Comparison of ENCODE assay signal across 17 mouse cellular contexts in the genomic region with DNA sequence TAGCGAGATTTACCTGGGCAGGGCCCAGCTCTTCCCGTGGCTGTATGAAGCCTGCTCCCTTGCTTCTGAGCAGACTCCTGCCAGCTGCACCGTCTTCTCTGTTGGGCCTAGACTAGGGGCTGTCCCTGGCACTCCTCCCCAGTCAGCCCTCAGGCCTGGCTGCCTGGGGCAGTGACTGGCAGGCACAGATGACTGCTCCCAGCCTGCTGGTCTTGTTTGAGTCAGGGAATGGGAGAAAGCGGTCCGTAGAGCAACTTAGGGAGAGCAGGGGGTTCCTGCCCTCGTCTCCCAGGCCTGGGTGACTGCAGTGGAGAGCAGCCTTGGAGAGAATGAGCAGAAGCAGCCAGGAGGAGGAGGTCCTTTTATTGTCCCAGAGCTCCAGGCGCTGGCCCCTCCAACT. TPM values are rescaled to one million over a fixed set of nuclear protein-coding genes. Genes with fewer than 3 reads are reported as not detected.
A peak's percentile ranks its signal among the peaks of the same experiment; 100 is the strongest.
DNase-seq lines count a peak whose midpoint lies in the region; ATAC-seq and TF ChIP-seq lines count a peak whose summit lies in the region.
"Had no signal": no experiment of that assay in that cellular context is flagged by ENCODE, and none has a peak within 500 bp of the region (broad histone marks: within the 10 kb centered on the region; RNA-seq: fewer than 3 reads in every experiment).

No protein-coding gene starts in this region.

- ATAC-seq in heart, embryonic 14.5 days (ENCODE audit: insufficient number of reproducible peaks, insufficient read depth, low FRiP score, low read depth), result no peak
- no peak for ATAC-seq in heart, embryonic 12.5 days (ENCODE audit: insufficient number of reproducible peaks, low FRiP score)
- no peak for ATAC-seq in liver, embryonic 11.5 days (replicated peaks; ENCODE audit: low FRiP score)
- ATAC-seq: forebrain, postnatal 0 days; intestine, embryonic 16.5 days; Patski had no signal

- no peak for TF ChIP-seq POLR2A in liver, adult 2 months (IDR thresholded peaks at IDR 0.05; ENCODE audit: extremely low read depth, insufficient read depth, low read length)

- H3K4me1 ChIP-seq in heart, embryonic 14.5 days (ENCODE audit: control insufficient read depth in 2 of 2, insufficient read depth in 2 of 2, low read length in 2 of 2), result peaks cover 8 to 10% of the 10 kb centered on the region in 2 experiments; a peak in 2 of 4 replicates
- peaks cover 8% of the 10 kb centered on the region for H3K4me1 ChIP-seq in heart, embryonic 12.5 days (replicated peaks)
- H3K4me1 ChIP-seq in liver, adult 2 months (ENCODE audit: control insufficient read depth, insufficient read depth, low read length), result peaks cover 13% of the 10 kb centered on the region
- peaks cover 5% of the 10 kb centered on the region for H3K4me1 ChIP-seq in liver, embryonic 11.5 days (replicated peaks; ENCODE audit: control insufficient read depth, insufficient read depth, low read length)

- peak overlapping the region in 1 of 2 experiments; percentile 62; a peak in 2 of 4 replicates for H3K27ac ChIP-seq in heart, embryonic 14.5 days (replicated peaks in 1 of 2; ENCODE audit: control insufficient read depth in 1 of 2, insufficient read depth in 1 of 2, low read depth in 2 of 2, low read length in 2 of 2)
- H3K27ac ChIP-seq in heart, embryonic 12.5 days (ENCODE audit: poor library complexity, severe bottlenecking), result no peak overlapping the region
- H3K27ac ChIP-seq in liver, adult 2 months (replicated peaks; ENCODE audit: insufficient read depth, low read depth, low read length), result peak overlapping the region; percentile 37
- H3K27ac ChIP-seq in liver, embryonic 11.5 days (ENCODE audit: low read depth, low read length), result no peak overlapping the region
- H3K27ac ChIP-seq: hindbrain, embryonic 10.5 days; liver, embryonic 14.5 days had no signal

- TF ChIP-seq CTCF in liver, adult 2 months (IDR thresholded peaks at IDR 0.05; ENCODE audit: low read depth, low read length), result no peak

- DNase-seq in liver, adult 2 months (ENCODE audit: extremely low read depth, low read depth, low spot score), result no peak
- DNase-seq in liver, embryonic 11.5 days (ENCODE audit: low spot score), result no peak
- DNase-seq in kidney, postnatal 14 days, result peak; percentile 24
- DNase-seq in skeletal muscle tissue, adult 2 months (ENCODE audit: low read depth, low spot score), result peak; percentile 50
- DNase-seq in adrenal gland, postnatal 36 days, result no peak
- DNase-seq: forebrain, postnatal 0 days; layer of hippocampus, postnatal 36 days; retina, postnatal 1 day had no signal

- H3K4me2 ChIP-seq in heart, embryonic 14.5 days (ENCODE audit: low read length), result no peak overlapping the region
- H3K4me2 ChIP-seq in heart, embryonic 12.5 days, result no peak overlapping the region
- H3K4me2 ChIP-seq in liver, embryonic 11.5 days, result no peak overlapping the region

- 0 out of 2 replicates have a peak overlapping the region, but pooled peaks have one; percentile 38 for H3K9ac ChIP-seq in heart, embryonic 14.5 days (ENCODE audit: low read length)
- no peak overlapping the region for H3K9ac ChIP-seq in heart, embryonic 12.5 days
- peak overlapping the region; percentile 15; the same call in 1 of the 2 replicates for H3K9ac ChIP-seq in liver, adult 2 months (ENCODE audit: low read depth, low read length)
- H3K9ac ChIP-seq in liver, embryonic 11.5 days (ENCODE audit: low read depth, low read length), result no peak overlapping the region
- H3K9ac ChIP-seq: forebrain, postnatal 0 days; liver, embryonic 14.5 days had no signal

- peaks cover 79% of the 10 kb centered on the region for H3K36me3 ChIP-seq in heart, embryonic 14.5 days (ENCODE audit: control insufficient read depth, insufficient read depth, low read length)
- peaks cover 77% of the 10 kb centered on the region for H3K36me3 ChIP-seq in heart, embryonic 12.5 days
- H3K36me3 ChIP-seq in liver, adult 2 months (ENCODE audit: control insufficient read depth, insufficient read depth, low read length), result peaks cover 17% of the 10 kb centered on the region; the same call in 1 of the 2 replicates
- H3K36me3 ChIP-seq in liver, embryonic 11.5 days (ENCODE audit: control insufficient read depth, insufficient read depth, low read length), result peaks cover 31% of the 10 kb centered on the region

- 81% methylated on average over 7 of the region's 7 CpGs for WGBS in heart, embryonic 14.5 days
- 89% methylated on average over 7 of the region's 7 CpGs for WGBS in heart, embryonic 12.5 days
- 64% methylated on average over 7 of the region's 7 CpGs for WGBS in liver, adult 2 months
- 84% methylated on average over 7 of the region's 7 CpGs for WGBS in liver, embryonic 11.5 days

- no peak overlapping the region for H3K4me3 ChIP-seq in heart, embryonic 14.5 days (ENCODE audit: control insufficient read depth in 1 of 2, insufficient read depth in 1 of 2, low read depth in 1 of 2, low read length in 2 of 2)
- no peak overlapping the region for H3K4me3 ChIP-seq in heart, embryonic 12.5 days
- no peak overlapping the region for H3K4me3 ChIP-seq in liver, adult 2 months (ENCODE audit: insufficient read depth, low read depth, low read length)
- H3K4me3 ChIP-seq in liver, embryonic 11.5 days (ENCODE audit: low read depth, low read length), result no peak overlapping the region
- H3K4me3 ChIP-seq: hindbrain, embryonic 10.5 days had no signal

- no peaks in the 10 kb centered on the region for H3K27me3 ChIP-seq in heart, embryonic 14.5 days (ENCODE audit: control insufficient read depth, insufficient read depth, low read length)
- no peaks in the 10 kb centered on the region for H3K27me3 ChIP-seq in heart, embryonic 12.5 days (replicated peaks)
- H3K27me3 ChIP-seq in liver, adult 2 months (ENCODE audit: control insufficient read depth, insufficient read depth, low read length), result no peaks in the 10 kb centered on the region
- no peaks in the 10 kb centered on the region for H3K27me3 ChIP-seq in liver, embryonic 11.5 days (replicated peaks; ENCODE audit: control insufficient read depth, insufficient read depth, low read length)
- H3K27me3 ChIP-seq: CH12.LX, Patski had no signal

- H3K9me3 ChIP-seq in heart, embryonic 14.5 days (ENCODE audit: control insufficient read depth, low read length), result no peaks in the 10 kb centered on the region
- H3K9me3 ChIP-seq in heart, embryonic 12.5 days (replicated peaks), result no peaks in the 10 kb centered on the region
- no peaks in the 10 kb centered on the region for H3K9me3 ChIP-seq in liver, embryonic 11.5 days (ENCODE audit: control insufficient read depth, low read length)
- H3K9me3 ChIP-seq: hindbrain, embryonic 10.5 days had no signal

- no peaks in the 10 kb centered on the region for H3K79me2 ChIP-seq in liver, adult 2 months (ENCODE audit: control insufficient read depth, insufficient read depth, low read length)

RNA-seq across cellular contexts. Expression of gene Mthfr, which starts 17.4 kb away (rescaled TPM):
- 8.7 and 9.7 TPM in 2 replicates for polyA plus RNA-seq in heart, embryonic 14.5 days (2014; fragmentation: Nextera tagmentation; extraction: Ambion mirVana)
- polyA plus RNA-seq in heart, embryonic 12.5 days (2016; fragmentation: Nextera tagmentation; extraction: Ambion mirVana), result 15.5 and 17.0 TPM in 2 replicates
- total RNA-seq in liver, adult 2 months (2014; rRNA removed), result 4.1 and 6.2 TPM in 2 replicates
- polyA plus RNA-seq in liver, adult 2 months (2012; rRNA removed), result 11.8 and 12.9 TPM in 2 replicates
- 15.5 and 16.1 TPM in 2 replicates for polyA plus RNA-seq in liver, embryonic 11.5 days (2014; fragmentation: Nextera tagmentation; extraction: Ambion mirVana)
- 10 to 100 TPM; 29.0 to 54.7 TPM for total RNA-seq in adrenal gland, postnatal 36 days (2021)

RNA-seq across cellular contexts. Expression of gene Clcn6, which starts 17.6 kb away (rescaled TPM):
- polyA plus RNA-seq in heart, embryonic 14.5 days (2014; fragmentation: Nextera tagmentation; extraction: Ambion mirVana), result 5.4 and 6.1 TPM in 2 replicates
- polyA plus RNA-seq in heart, embryonic 12.5 days (2016; fragmentation: Nextera tagmentation; extraction: Ambion mirVana), result 7.8 and 9.3 TPM in 2 replicates
- total RNA-seq in liver, adult 2 months (2014; rRNA removed), result 1.8 and 2.8 TPM in 2 replicates
- polyA plus RNA-seq in liver, adult 2 months (2012; rRNA removed), result 2.0 and 5.3 TPM in 2 replicates
- 2.0 and 2.4 TPM in 2 replicates for polyA plus RNA-seq in liver, embryonic 11.5 days (2014; fragmentation: Nextera tagmentation; extraction: Ambion mirVana)
- 10 to 100 TPM; 10.0 to 12.6 TPM for total RNA-seq in adrenal gland, postnatal 36 days (2021)

RNA-seq across cellular contexts. Expression of gene Agtrap, which starts 31.6 kb away (rescaled TPM):
- 19.5 and 20.0 TPM in 2 replicates for polyA plus RNA-seq in heart, embryonic 14.5 days (2014; fragmentation: Nextera tagmentation; extraction: Ambion mirVana)
- polyA plus RNA-seq in heart, embryonic 12.5 days (2016; fragmentation: Nextera tagmentation; extraction: Ambion mirVana), result 18.9 and 19.8 TPM in 2 replicates
- total RNA-seq in liver, adult 2 months (2014; rRNA removed), result 2.1 and 2.4 TPM in 2 replicates
- polyA plus RNA-seq in liver, adult 2 months (2012; rRNA removed), result 3.7 TPM in 2 replicates
- polyA plus RNA-seq in liver, embryonic 11.5 days (2014; fragmentation: Nextera tagmentation; extraction: Ambion mirVana), result 18.3 and 20.9 TPM in 2 replicates
- 10 to 100 TPM; 76.6 to 96.6 TPM for total RNA-seq in adrenal gland, postnatal 36 days (2021)

RNA-seq across cellular contexts. Expression of gene Nppa, which starts 55.7 kb away (rescaled TPM):
- polyA plus RNA-seq in heart, embryonic 14.5 days (2014; fragmentation: Nextera tagmentation; extraction: Ambion mirVana), result 7,026 and 7,623 TPM in 2 replicates
- 5,688 and 5,948 TPM in 2 replicates for polyA plus RNA-seq in heart, embryonic 12.5 days (2016; fragmentation: Nextera tagmentation; extraction: Ambion mirVana)
- total RNA-seq in liver, adult 2 months (2014; rRNA removed), result not detected in 2 replicates
- not detected in 2 replicates for polyA plus RNA-seq in liver, adult 2 months (2012; rRNA removed)
- 7.2 and 32.9 TPM in 2 replicates for polyA plus RNA-seq in liver, embryonic 11.5 days (2014; fragmentation: Nextera tagmentation; extraction: Ambion mirVana)
- total RNA-seq in adrenal gland, postnatal 36 days (2021), result not detected
- total RNA-seq: adrenal gland, adult 18-20 months; CH12.LX; common myeloid progenitor, adult 5-6 weeks; forebrain, postnatal 0 days; layer of hippocampus, postnatal 36 days had no signal
- polyA plus RNA-seq: liver, embryonic 14.5 days had no signal

Comparison
In these comparisons a context has a peak if more than half of its experiments do, and no peak if none do; other contexts are left out.
1. H3K9ac ChIP-seq: peak in heart, embryonic 14.5 days (single experiment) and liver, adult 2 months (single experiment); none in heart, embryonic 12.5 days (single experiment) and liver, embryonic 11.5 days (single experiment).
2. DNase-seq: peak in kidney, postnatal 14 days (single experiment) and skeletal muscle tissue, adult 2 months (single experiment); none in liver, adult 2 months (single experiment), liver, embryonic 11.5 days (single experiment) and adrenal gland, postnatal 36 days (0 of 2).